Comparison of ENCODE assay signal across 8 mouse cellular contexts in the genomic region with DNA sequence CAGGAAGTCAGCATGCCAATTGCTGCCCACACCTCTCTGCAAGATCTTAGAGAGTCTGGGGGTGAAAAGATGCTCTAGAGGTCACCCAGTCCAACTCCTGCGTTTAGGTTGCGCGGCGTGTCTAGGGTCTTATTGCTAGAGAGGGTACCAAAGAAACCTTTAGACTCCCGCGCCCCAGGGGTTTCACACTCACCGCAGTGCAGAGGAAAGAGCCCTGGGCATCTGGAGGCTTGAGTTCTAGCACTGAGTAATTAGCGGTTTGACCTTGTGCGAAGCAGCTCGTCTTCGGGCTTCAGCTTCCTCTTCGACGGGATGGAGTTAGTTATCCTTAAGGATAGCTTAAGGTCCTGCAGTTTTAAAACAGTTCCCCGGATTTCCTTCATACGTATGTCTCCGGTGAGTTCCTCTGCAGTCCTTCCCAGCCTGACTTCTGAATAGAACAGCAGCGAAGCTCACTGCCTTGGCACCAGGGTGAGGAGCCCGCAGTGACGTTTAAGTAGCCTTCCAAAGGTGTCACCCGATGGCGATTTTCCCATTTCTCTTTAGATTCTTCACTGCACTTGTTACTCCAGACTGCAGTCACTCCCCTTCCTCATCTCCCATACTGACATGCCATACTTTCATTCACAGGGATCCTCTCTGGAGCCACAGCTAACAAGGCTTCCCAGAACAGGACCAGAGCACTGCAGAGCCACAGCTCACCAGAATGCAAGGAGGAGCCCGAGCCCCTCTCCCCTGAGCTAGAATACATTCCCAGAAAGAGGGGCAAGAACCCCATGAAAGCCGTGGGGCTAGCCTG. TPM values are rescaled to one million over a fixed set of nuclear protein-coding genes. Genes with fewer than 3 reads are reported as not detected.
DNase-seq lines count a peak whose midpoint lies in the region; ATAC-seq and TF ChIP-seq lines count a peak whose summit lies in the region.

No protein-coding gene starts in this region.

- H3K4me3 ChIP-seq in kidney, embryonic 16.5 days (ENCODE audit: low read length): peak overlapping the region; percentile 85
- H3K4me3 ChIP-seq in MEL (ENCODE audit: control insufficient read depth in 1 of 2, insufficient read depth in 1 of 2, low read depth in 2 of 2, low read length in 2 of 2): peak overlapping the region; percentile 63 to 84
- H3K4me3 ChIP-seq in embryonic fibroblast, embryonic 13.5 days (ENCODE audit: insufficient read depth, low read length): peak overlapping the region; percentile 94
- peak overlapping the region; percentile 78 for H3K4me3 ChIP-seq in limb, embryonic 12.5 days (replicated peaks)
- peak overlapping the region; percentile 69 for H3K4me3 ChIP-seq in small intestine, adult 2 months (ENCODE audit: low read depth, low read length)

- no peak; the same call in 1 of the 2 replicates for ATAC-seq in kidney, embryonic 16.5 days (ENCODE audit: low FRiP score, low TSS enrichment)
- ATAC-seq in limb, embryonic 12.5 days (ENCODE audit: insufficient number of reproducible peaks, insufficient read depth, low FRiP score, low TSS enrichment, low read depth): no peak; the same call in 1 of the 2 replicates

- no peak for TF ChIP-seq CTCF in MEL (IDR thresholded peaks at IDR 0.05 in 2 of 3, conservative IDR thresholded peaks at IDR 0.05 in 1 of 3; ENCODE audit: control insufficient read depth in 1 of 3, insufficient read depth in 1 of 3, low read depth in 2 of 3, low read length in 3 of 3, poor library complexity in 1 of 3, severe bottlenecking in 1 of 3)
- no peak for TF ChIP-seq CTCF in embryonic fibroblast, embryonic 13.5 days (IDR thresholded peaks at IDR 0.05; ENCODE audit: borderline replicate concordance, insufficient read depth, low read length)
- TF ChIP-seq CTCF in small intestine, adult 2 months (IDR thresholded peaks at IDR 0.05; ENCODE audit: extremely low read depth, insufficient read length, insufficient replicate concordance, low read depth, low read length): no peak

- no peak for DNase-seq in kidney, postnatal 10 days
- no peak for DNase-seq in MEL (ENCODE audit: low read depth, low spot score)
- DNase-seq in layer of hippocampus, adult 9-10 months (ENCODE audit: low spot score): no peak
- no peak for DNase-seq in urinary bladder, adult 2 months (ENCODE audit: low spot score)

- peak overlapping the region; percentile 75 for H3K4me2 ChIP-seq in kidney, embryonic 16.5 days (replicated peaks; ENCODE audit: low read depth, low read length)
- peak overlapping the region; percentile 77 for H3K4me2 ChIP-seq in limb, embryonic 12.5 days

- H3K36me3 ChIP-seq in kidney, embryonic 16.5 days (ENCODE audit: insufficient read depth, low read length): peaks cover 52% of the 10 kb centered on the region
- H3K36me3 ChIP-seq in MEL (ENCODE audit: control insufficient read depth in 1 of 2, insufficient read depth in 2 of 2, low read length in 2 of 2): peaks cover 0 to 2% of the 10 kb centered on the region in 2 experiments; a peak in 1 of 4 replicates
- peaks cover 53% of the 10 kb centered on the region for H3K36me3 ChIP-seq in limb, embryonic 12.5 days
- H3K36me3 ChIP-seq in small intestine, adult 2 months (ENCODE audit: control insufficient read depth, insufficient read depth, low read length): peaks cover 52% of the 10 kb centered on the region

- H3K27ac ChIP-seq in kidney, embryonic 16.5 days (ENCODE audit: low read length): 0 out of 2 replicates have a peak overlapping the region, but pooled peaks have one; percentile 4
- peak overlapping the region; percentile 4; the same call in 1 of the 2 replicates for H3K27ac ChIP-seq in MEL (ENCODE audit: control insufficient read depth, low read depth, low read length)
- no peak overlapping the region for H3K27ac ChIP-seq in embryonic fibroblast, embryonic 13.5 days (ENCODE audit: insufficient read depth, low read length)
- H3K27ac ChIP-seq in limb, embryonic 12.5 days: no peak overlapping the region
- no peak overlapping the region for H3K27ac ChIP-seq in small intestine, adult 2 months (ENCODE audit: insufficient read depth, low read depth, low read length)

- no peak for TF ChIP-seq POLR2A in MEL (IDR thresholded peaks at IDR 0.05; ENCODE audit: control insufficient read depth in 1 of 2, insufficient read depth in 1 of 2, low read depth in 1 of 2, low read length in 2 of 2, poor library complexity in 1 of 2)
- no peak for TF ChIP-seq POLR2A in embryonic fibroblast, embryonic 13.5 days (IDR thresholded peaks at IDR 0.05; ENCODE audit: low read depth, low read length)
- TF ChIP-seq POLR2A in small intestine, adult 2 months (IDR thresholded peaks at IDR 0.05; ENCODE audit: low read depth, low read length): no peak

- no peak for TF ChIP-seq RAD21 in MEL (IDR thresholded peaks at IDR 0.05; ENCODE audit: low read depth, low read length)

- H3K9ac ChIP-seq in kidney, embryonic 16.5 days (replicated peaks; ENCODE audit: low read length): peak overlapping the region; percentile 78
- peak overlapping the region; percentile 78 for H3K9ac ChIP-seq in MEL (ENCODE audit: control insufficient read depth, low read depth, low read length, poor library complexity, severe bottlenecking)
- H3K9ac ChIP-seq in limb, embryonic 12.5 days (replicated peaks): peak overlapping the region; percentile 73

- no peaks in the 10 kb centered on the region for H3K27me3 ChIP-seq in kidney, embryonic 16.5 days (ENCODE audit: insufficient read depth, low read length)
- H3K27me3 ChIP-seq in MEL (ENCODE audit: control insufficient read depth in 1 of 2, insufficient read depth in 2 of 2, low read length in 2 of 2): no peaks in the 10 kb centered on the region
- no peaks in the 10 kb centered on the region for H3K27me3 ChIP-seq in limb, embryonic 12.5 days
- H3K27me3 ChIP-seq in small intestine, adult 2 months (ENCODE audit: control insufficient read depth, insufficient read depth, low read length): no peaks in the 10 kb centered on the region

- H3K9me3 ChIP-seq in kidney, embryonic 16.5 days (ENCODE audit: low read length): no peaks in the 10 kb centered on the region
- no peaks in the 10 kb centered on the region for H3K9me3 ChIP-seq in MEL (replicated peaks; ENCODE audit: insufficient read depth, low read length)
- no peaks in the 10 kb centered on the region for H3K9me3 ChIP-seq in limb, embryonic 12.5 days

- no peak for TF ChIP-seq EP300 in MEL (IDR thresholded peaks at IDR 0.05; ENCODE audit: low read depth in 1 of 2, low read length in 2 of 2)

- WGBS in kidney, embryonic 16.5 days: 4% methylated on average over 23 of the region's 23 CpGs
- WGBS in limb, embryonic 12.5 days: 4% methylated on average over 23 of the region's 23 CpGs
- 3% methylated on average over 23 of the region's 23 CpGs for WGBS in small intestine, adult 2 months

- peaks cover 22% of the 10 kb centered on the region for H3K4me1 ChIP-seq in kidney, embryonic 16.5 days (ENCODE audit: insufficient read depth, low read length)
- peaks cover 0 to 3% of the 10 kb centered on the region in 2 experiments; a peak in 2 of 4 replicates for H3K4me1 ChIP-seq in MEL (ENCODE audit: control insufficient read depth in 1 of 2, insufficient read depth in 2 of 2, low read length in 2 of 2)
- peaks cover 4% of the 10 kb centered on the region for H3K4me1 ChIP-seq in embryonic fibroblast, embryonic 13.5 days (ENCODE audit: control insufficient read depth, insufficient read depth, low read length)
- peaks cover 23% of the 10 kb centered on the region for H3K4me1 ChIP-seq in limb, embryonic 12.5 days (replicated peaks)
- H3K4me1 ChIP-seq in small intestine, adult 2 months (ENCODE audit: control insufficient read depth, insufficient read depth, insufficient read length, low read length): peaks cover 4% of the 10 kb centered on the region; the same call in 1 of the 2 replicates

- H3K79me2 ChIP-seq in MEL (ENCODE audit: control insufficient read depth, insufficient read depth, low read length, poor library complexity): peaks cover 9% of the 10 kb centered on the region

RNA-seq across cellular contexts. Expression of gene Pnkd, which starts 0.7 kb away (rescaled TPM):
- polyA plus RNA-seq in kidney, embryonic 16.5 days (2015; fragmentation: Nextera tagmentation; extraction: Ambion mirVana): 149 and 156 TPM in 2 replicates
- total RNA-seq in MEL (2012; rRNA removed): 48.2 and 52.5 TPM in 2 replicates
- polyA plus RNA-seq in MEL (2012; ENCODE audit: insufficient read depth in 1 of 2, insufficient read length in 2 of 2, low read depth in 1 of 2, low replicate concordance in 2 of 2, missing spikeins in 1 of 2): 10 to 100 TPM in 1 of 2 experiments, not detected in 1; 64.2 TPM
- 19.6 and 21.5 TPM in 2 replicates for polyA plus RNA-seq in embryonic fibroblast, embryonic 13.5 days (2011; ENCODE audit: insufficient read length, low read depth, missing spikeins)
- polyA plus RNA-seq in limb, embryonic 12.5 days (2016; fragmentation: Nextera tagmentation; extraction: Ambion mirVana): 106 TPM in 2 replicates
- 36.9 and 62.6 TPM in 2 replicates for polyA plus RNA-seq in small intestine, adult 2 months (2012; rRNA removed)
- 60.6 and 61.9 TPM in 2 replicates for polyA plus RNA-seq in urinary bladder, adult 2 months (2012; rRNA removed)

RNA-seq across cellular contexts. Expression of gene Aamp, which starts 0.9 kb away (rescaled TPM):
- polyA plus RNA-seq in kidney, embryonic 16.5 days (2015; fragmentation: Nextera tagmentation; extraction: Ambion mirVana): 322 and 350 TPM in 2 replicates
- 107 and 108 TPM in 2 replicates for total RNA-seq in MEL (2012; rRNA removed)
- polyA plus RNA-seq in MEL (2012; ENCODE audit: insufficient read depth in 1 of 2, insufficient read length in 2 of 2, low read depth in 1 of 2, low replicate concordance in 2 of 2, missing spikeins in 1 of 2): 100 to 1,000 TPM in 1 of 2 experiments, not detected in 1; 169 TPM
- 85.7 and 90.3 TPM in 2 replicates for polyA plus RNA-seq in embryonic fibroblast, embryonic 13.5 days (2011; ENCODE audit: insufficient read length, low read depth, missing spikeins)
- polyA plus RNA-seq in limb, embryonic 12.5 days (2016; fragmentation: Nextera tagmentation; extraction: Ambion mirVana): 202 and 212 TPM in 2 replicates
- 81.6 and 160 TPM in 2 replicates for polyA plus RNA-seq in small intestine, adult 2 months (2012; rRNA removed)
- 131 and 137 TPM in 2 replicates for polyA plus RNA-seq in urinary bladder, adult 2 months (2012; rRNA removed)

RNA-seq across cellular contexts. Expression of gene Gpbar1, which starts 7.1 kb away (rescaled TPM):
- polyA plus RNA-seq in kidney, embryonic 16.5 days (2015; fragmentation: Nextera tagmentation; extraction: Ambion mirVana): 1.6 and 1.9 TPM in 2 replicates
- 0.16 TPM in 1 of 2 replicates, not detected in the other for total RNA-seq in MEL (2012; rRNA removed)
- polyA plus RNA-seq in MEL (2012; ENCODE audit: insufficient read depth in 1 of 2, insufficient read length in 2 of 2, low read depth in 1 of 2, low replicate concordance in 2 of 2, missing spikeins in 1 of 2): not detected
- polyA plus RNA-seq in embryonic fibroblast, embryonic 13.5 days (2011; ENCODE audit: insufficient read length, low read depth, missing spikeins): 0.92 and 1.3 TPM in 2 replicates
- 0.19 TPM in 1 of 2 replicates, not detected in the other for polyA plus RNA-seq in limb, embryonic 12.5 days (2016; fragmentation: Nextera tagmentation; extraction: Ambion mirVana)
- 1.8 and 3.1 TPM in 2 replicates for polyA plus RNA-seq in small intestine, adult 2 months (2012; rRNA removed)
- polyA plus RNA-seq in urinary bladder, adult 2 months (2012; rRNA removed): 1.6 TPM in 2 replicates

RNA-seq across cellular contexts. Expression of gene Tmbim1, which starts 20.0 kb away (rescaled TPM):
- 33.5 and 35.1 TPM in 2 replicates for polyA plus RNA-seq in kidney, embryonic 16.5 days (2015; fragmentation: Nextera tagmentation; extraction: Ambion mirVana)
- 10.3 and 13.0 TPM in 2 replicates for total RNA-seq in MEL (2012; rRNA removed)
- 10 to 100 TPM in 1 of 2 experiments, not detected in 1; 20.8 TPM for polyA plus RNA-seq in MEL (2012; ENCODE audit: insufficient read depth in 1 of 2, insufficient read length in 2 of 2, low read depth in 1 of 2, low replicate concordance in 2 of 2, missing spikeins in 1 of 2)
- 88.6 and 115 TPM in 2 replicates for polyA plus RNA-seq in embryonic fibroblast, embryonic 13.5 days (2011; ENCODE audit: insufficient read length, low read depth, missing spikeins)
- 18.0 and 18.9 TPM in 2 replicates for polyA plus RNA-seq in limb, embryonic 12.5 days (2016; fragmentation: Nextera tagmentation; extraction: Ambion mirVana)
- polyA plus RNA-seq in small intestine, adult 2 months (2012; rRNA removed): 497 and 689 TPM in 2 replicates
- polyA plus RNA-seq in urinary bladder, adult 2 months (2012; rRNA removed): 91.2 and 120 TPM in 2 replicates

RNA-seq across cellular contexts. Expression of gene Arpc2, which starts 49.5 kb away (rescaled TPM):
- 441 and 457 TPM in 2 replicates for polyA plus RNA-seq in kidney, embryonic 16.5 days (2015; fragmentation: Nextera tagmentation; extraction: Ambion mirVana)
- total RNA-seq in MEL (2012; rRNA removed): 141 and 166 TPM in 2 replicates
- 100 to 1,000 TPM; 108 to 423 TPM for polyA plus RNA-seq in MEL (2012; ENCODE audit: insufficient read depth in 1 of 2, insufficient read length in 2 of 2, low read depth in 1 of 2, low replicate concordance in 2 of 2, missing spikeins in 1 of 2)
- polyA plus RNA-seq in embryonic fibroblast, embryonic 13.5 days (2011; ENCODE audit: insufficient read length, low read depth, missing spikeins): 446 and 515 TPM in 2 replicates
- polyA plus RNA-seq in limb, embryonic 12.5 days (2016; fragmentation: Nextera tagmentation; extraction: Ambion mirVana): 343 and 345 TPM in 2 replicates
- 110 and 323 TPM in 2 replicates for polyA plus RNA-seq in small intestine, adult 2 months (2012; rRNA removed)
- polyA plus RNA-seq in urinary bladder, adult 2 months (2012; rRNA removed): 372 and 394 TPM in 2 replicates

Comparison
In these comparisons a context has a peak if more than half of its experiments do, and no peak if none do; other contexts are left out.
1. H3K27ac ChIP-seq: peak in kidney, embryonic 16.5 days (single experiment) and MEL (single experiment); none in embryonic fibroblast, embryonic 13.5 days (single experiment), limb, embryonic 12.5 days (single experiment) and small intestine, adult 2 months (single experiment).
2. Peak in every context shown above with its lines, with median percentiles within 50 percentile points of each other: H3K4me3 ChIP-seq and H3K9ac ChIP-seq.